Mouse (Mus musculus): ENCODE measurements around the gene Kansl3. TPM values are rescaled to one million over a fixed set of nuclear protein-coding genes. Genes with fewer than 3 reads are reported as not detected.

Gene Kansl3
- polyA plus RNA-seq, 1 experiment from 2014 or later: 51.0 TPM

- H3K4me2 ChIP-seq: no peak overlapping the region
- H3K27ac ChIP-seq: no peak overlapping the region
- H3K9ac ChIP-seq: no peak overlapping the region
- ATAC-seq (ENCODE audit: insufficient number of reproducible peaks, insufficient read depth, low FRiP score, low TSS enrichment, low read depth): no peak
- H3K36me3 ChIP-seq: peaks cover 17% of the 10 kb centered on the region
- no peaks in the 10 kb centered on the region for H3K9me3 ChIP-seq
- no peaks in the 10 kb centered on the region for H3K27me3 ChIP-seq
- no peaks in the 10 kb centered on the region for H3K4me1 ChIP-seq
- no peak overlapping the region for H3K4me3 ChIP-seq
- 87% methylated on average over 11 of the region's 11 CpGs for WGBS
These were observed 53.8 kb downstream of the Kansl3 start for GRCm38 (mm10) chr1:36314959-36315775.

- no peak overlapping the region for H3K4me3 ChIP-seq
- no peak overlapping the region for H3K27ac ChIP-seq
These were observed 59.5 kb downstream of the Kansl3 start for GRCm38 (mm10) chr1:36309498-36309901.

GRCm38 (mm10) chr1:36308966-36309475, 60.0 kb downstream of the Kansl3 start:
- H3K27ac ChIP-seq: no peak overlapping the region
- no peaks in the 10 kb centered on the region for H3K9me3 ChIP-seq
- peak overlapping the region; percentile 88 for H3K4me2 ChIP-seq
- H3K4me1 ChIP-seq: peaks cover 28% of the 10 kb centered on the region
- 37% methylated on average over 9 of the region's 9 CpGs for WGBS
- ATAC-seq (ENCODE audit: insufficient number of reproducible peaks, insufficient read depth, low FRiP score, low TSS enrichment, low read depth): no peak
- H3K4me3 ChIP-seq: peak overlapping the region; percentile 59; the same call in 1 of the 2 replicates
- no peaks in the 10 kb centered on the region for H3K36me3 ChIP-seq
- H3K27me3 ChIP-seq: peaks cover 12% of the 10 kb centered on the region
- H3K9ac ChIP-seq: no peak overlapping the region

More at GRCm38 (mm10) chr1:36309498-36309901, 59.5 kb downstream of the Kansl3 start:
- H3K27me3 ChIP-seq: peaks cover 12% of the 10 kb centered on the region
- no peak for ATAC-seq (ENCODE audit: insufficient number of reproducible peaks, insufficient read depth, low FRiP score, low TSS enrichment, low read depth)
- peaks cover 26% of the 10 kb centered on the region for H3K4me1 ChIP-seq
- no peaks in the 10 kb centered on the region for H3K36me3 ChIP-seq
- no peaks in the 10 kb centered on the region for H3K9me3 ChIP-seq
- 5% methylated on average over 3 of the region's 3 CpGs for WGBS
- H3K4me2 ChIP-seq: peak overlapping the region; percentile 88
- H3K9ac ChIP-seq: no peak overlapping the region

DNA sequence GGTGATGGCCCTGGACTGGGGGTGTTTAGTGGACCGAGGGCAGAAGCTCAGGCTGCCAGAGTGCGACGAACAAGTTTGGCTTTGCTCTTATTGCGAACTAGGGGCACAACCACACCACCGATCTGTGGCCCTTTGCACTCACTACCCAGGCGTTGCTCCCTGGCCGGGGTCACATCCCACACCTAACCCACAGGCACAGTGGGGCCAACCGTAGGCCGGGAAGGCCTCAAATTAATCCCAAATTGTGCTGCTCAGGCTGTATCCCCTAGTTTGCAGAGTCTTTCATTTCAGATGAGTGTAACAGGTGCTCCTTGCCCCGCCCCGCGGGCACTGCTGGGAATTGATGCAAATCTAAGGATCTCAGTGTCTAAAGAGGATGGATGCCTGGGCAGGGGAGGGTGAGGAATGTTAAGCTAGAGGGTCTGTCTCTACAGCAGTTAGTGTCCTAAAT, 60.5 kb downstream of the Kansl3 start:
- H3K9ac ChIP-seq: peak overlapping the region; percentile 70
- no peaks in the 10 kb centered on the region for H3K9me3 ChIP-seq
- H3K4me1 ChIP-seq: peaks cover 28% of the 10 kb centered on the region
- no peak for ATAC-seq (ENCODE audit: insufficient number of reproducible peaks, insufficient read depth, low FRiP score, low TSS enrichment, low read depth)
- peaks cover 12% of the 10 kb centered on the region for H3K27me3 ChIP-seq
- H3K36me3 ChIP-seq: no peaks in the 10 kb centered on the region
- H3K27ac ChIP-seq: 0 out of 2 replicates have a peak overlapping the region, but pooled peaks have one; percentile 85
- peak overlapping the region; percentile 88 for H3K4me2 ChIP-seq
- peak overlapping the region; percentile 59 for H3K4me3 ChIP-seq
- 3% methylated on average over 12 of the region's 12 CpGs for WGBS

- Histone ChIP-seq H3K4me2 (peak within 1 kb of the TSS; percentile 88), H3K4me1 (peaks cover 33% of the 10 kb centered on the region), H3K36me3 (no peaks in the 10 kb centered on the region), H3K9me3 (no peaks in the 10 kb centered on the region), H3K27ac (peak within 1 kb of the TSS; percentile 85), H3K27me3 (peaks cover 12% of the 10 kb centered on the region), H3K4me3 (peak within 1 kb of the TSS; percentile 59), H3K9ac (peak within 1 kb of the TSS; percentile 70)
- under 1% methylated on average over 65 of the region's 65 CpGs for WGBS
- ATAC-seq (ENCODE audit: insufficient number of reproducible peaks, insufficient read depth, low FRiP score, low TSS enrichment, low read depth): peak; percentile 83
These were observed 61.3 kb downstream of the Kansl3 start, which contains the start of gene Arid5a for GRCm38 (mm10) chr1:36307495-36308280. TSS of gene Arid5a (plus strand) at chr1:36307733.

GRCm38 (mm10) chr1:36307121-36307494, 61.9 kb downstream of the Kansl3 start:
- Histone ChIP-seq H3K27ac (no peak overlapping the region), H3K4me3 (peak overlapping the region; percentile 59; the same call in 1 of the 2 replicates), H3K4me1 (peaks cover 33% of the 10 kb centered on the region), H3K9me3 (no peaks in the 10 kb centered on the region), H3K4me2 (0 out of 2 replicates have a peak overlapping the region, but pooled peaks have one; percentile 88), H3K27me3 (peaks cover 15% of the 10 kb centered on the region), H3K36me3 (no peaks in the 10 kb centered on the region), H3K9ac (no peak overlapping the region)
- WGBS: 64% methylated on average over 7 of the region's 7 CpGs
- ATAC-seq (ENCODE audit: insufficient number of reproducible peaks, insufficient read depth, low FRiP score, low TSS enrichment, low read depth): no peak

- Histone ChIP-seq H3K36me3 (no peaks in the 10 kb centered on the region), H3K9me3 (no peaks in the 10 kb centered on the region), H3K4me1 (peaks cover 33% of the 10 kb centered on the region), H3K4me2 (no peak overlapping the region), H3K27ac (no peak overlapping the region), H3K4me3 (no peak overlapping the region), H3K27me3 (peaks cover 25% of the 10 kb centered on the region), H3K9ac (no peak overlapping the region)
- no peak for ATAC-seq (ENCODE audit: insufficient number of reproducible peaks, insufficient read depth, low FRiP score, low TSS enrichment, low read depth)
- WGBS: 67% methylated on average over 6 of the region's 6 CpGs
These were observed 62.9 kb downstream of the Kansl3 start for GRCm38 (mm10) chr1:36306120-36306519.

DNA sequence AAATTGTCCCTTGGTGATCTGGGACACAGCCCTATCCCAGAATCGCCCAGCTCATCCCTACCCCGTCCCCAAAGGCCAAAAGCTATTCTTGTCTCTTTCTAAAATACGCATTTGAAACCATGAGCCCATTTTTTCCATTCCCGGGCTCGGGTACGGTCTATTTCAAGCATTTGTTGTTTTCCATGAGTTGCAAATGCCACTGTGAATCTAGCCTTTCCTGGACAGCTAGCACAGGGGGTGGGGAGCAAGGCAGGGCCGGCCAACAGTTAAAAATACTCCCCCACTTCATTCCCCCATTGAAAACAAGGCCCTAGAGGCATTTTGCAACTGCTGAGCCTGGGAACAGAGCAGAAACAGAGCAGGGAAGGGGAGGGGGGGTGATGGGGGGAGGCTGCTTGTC, 64.2 kb downstream of the Kansl3 start:
- Histone ChIP-seq H3K27me3 (peaks cover 38% of the 10 kb centered on the region), H3K4me3 (no peak overlapping the region), H3K9ac (no peak overlapping the region), H3K9me3 (no peaks in the 10 kb centered on the region), H3K4me1 (peaks cover 31% of the 10 kb centered on the region), H3K4me2 (no peak overlapping the region), H3K27ac (no peak overlapping the region), H3K36me3 (no peaks in the 10 kb centered on the region)
- WGBS: 54% methylated on average over 7 of the region's 7 CpGs
- no peak for ATAC-seq (ENCODE audit: insufficient number of reproducible peaks, insufficient read depth, low FRiP score, low TSS enrichment, low read depth)

DNA sequence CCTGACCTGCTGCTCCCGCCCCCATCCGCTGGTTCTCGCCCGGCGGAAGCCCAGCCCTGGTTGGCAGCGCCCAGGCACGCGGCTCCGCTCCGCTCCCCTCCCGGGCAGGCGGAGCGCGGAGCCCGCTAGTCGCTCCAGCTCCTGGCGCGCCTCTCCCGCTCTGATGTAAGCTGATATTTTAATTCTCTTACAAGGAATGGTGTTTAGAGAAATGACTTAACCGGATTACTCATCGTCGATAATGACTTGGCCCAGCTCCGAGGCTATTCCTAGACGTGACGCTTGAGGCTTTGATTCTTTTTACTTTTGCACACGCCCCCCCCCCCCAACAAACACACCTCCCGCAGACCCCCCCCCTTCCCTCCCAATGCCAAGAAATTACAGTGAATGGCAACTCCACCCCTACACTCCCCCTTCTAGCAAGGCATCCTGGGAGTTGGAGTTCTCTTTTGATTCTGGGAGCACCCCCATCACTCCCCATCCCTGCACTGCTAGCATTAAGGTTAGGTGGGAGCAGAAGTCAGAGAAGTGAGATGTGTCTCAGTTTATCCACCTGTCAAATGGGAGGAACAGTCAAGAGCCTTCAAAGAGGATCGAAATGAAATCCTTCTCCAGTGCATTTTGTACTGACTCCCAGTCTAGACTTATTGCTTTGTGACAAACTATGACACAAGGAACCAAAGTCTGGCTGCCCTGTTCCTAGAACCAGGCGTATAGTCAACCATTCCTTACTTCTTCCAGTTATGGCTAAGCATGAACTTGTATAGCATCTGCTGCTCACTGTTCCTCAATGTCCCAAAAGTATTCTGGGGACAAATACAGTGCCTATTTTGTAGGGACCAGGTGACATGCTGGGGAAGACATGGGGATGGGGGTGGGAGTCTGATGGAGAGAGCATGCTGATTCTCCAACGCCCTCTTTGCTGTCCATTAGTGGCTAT, 65.3 kb downstream of the Kansl3 start:
- peaks cover 42% of the 10 kb centered on the region for H3K27me3 ChIP-seq
- peak overlapping the region; percentile 38 for H3K4me3 ChIP-seq
- H3K4me2 ChIP-seq: peak overlapping the region; percentile 64
- H3K27ac ChIP-seq: peak overlapping the region; percentile 39; the same call in 1 of the 2 replicates
- H3K36me3 ChIP-seq: no peaks in the 10 kb centered on the region
- ATAC-seq (ENCODE audit: insufficient number of reproducible peaks, insufficient read depth, low FRiP score, low TSS enrichment, low read depth): peak; percentile 27; the same call in 1 of the 2 replicates
- 9% methylated on average over 30 of the region's 30 CpGs for WGBS
- peaks cover 23% of the 10 kb centered on the region for H3K4me1 ChIP-seq
- peak overlapping the region; percentile 58 for H3K9ac ChIP-seq
- H3K9me3 ChIP-seq: no peaks in the 10 kb centered on the region

DNA sequence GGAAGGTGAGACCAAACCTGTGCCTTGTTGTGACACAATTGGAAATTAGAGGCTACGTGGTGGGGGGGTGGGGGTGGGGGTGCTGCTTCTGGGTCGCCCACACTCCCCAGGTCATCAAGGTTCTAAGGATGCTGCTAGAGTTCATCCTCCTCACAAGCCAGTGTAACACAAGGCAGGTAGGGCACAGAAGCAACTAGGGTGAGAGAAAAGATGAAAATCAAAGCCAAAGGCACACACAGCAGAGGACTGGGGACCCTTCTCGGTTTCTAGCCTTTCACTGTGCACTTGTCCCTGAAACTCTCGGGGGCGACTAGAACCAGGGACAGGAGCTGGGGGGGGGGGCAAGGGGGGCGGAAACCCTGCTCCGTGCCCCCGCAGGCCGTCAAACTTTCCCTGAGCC, 66.0 kb downstream of the Kansl3 start:
- no peaks in the 10 kb centered on the region for H3K36me3 ChIP-seq
- peak overlapping the region; percentile 39; the same call in 1 of the 2 replicates for H3K27ac ChIP-seq
- H3K9ac ChIP-seq: peak overlapping the region; percentile 58
- peak overlapping the region; percentile 64 for H3K4me2 ChIP-seq
- no peaks in the 10 kb centered on the region for H3K9me3 ChIP-seq
- peak overlapping the region; percentile 38 for H3K4me3 ChIP-seq
- H3K27me3 ChIP-seq: peaks cover 44% of the 10 kb centered on the region
- WGBS: 16% methylated on average over 9 of the region's 9 CpGs
- no peak for ATAC-seq (ENCODE audit: insufficient number of reproducible peaks, insufficient read depth, low FRiP score, low TSS enrichment, low read depth)
- H3K4me1 ChIP-seq: peaks cover 17% of the 10 kb centered on the region
